Mouse (Mus musculus) neural tube, embryonic 15.5 days (tissue): ENCODE measurements around the gene T2. TPM values are rescaled to one million over a fixed set of nuclear protein-coding genes. Genes with fewer than 3 reads are reported as not detected.

Experiments used
- ATAC-seq: fragments of 200-750 bp; cut with Nextera tagmentation; 2 replicates; pipeline ENCODE4 v1.8.0; 2017; ENCODE audit warnings: mild to moderate bottlenecking, moderate TSS enrichment, moderate library complexity; ENCODE audit not compliant: low FRiP score
- H3K27ac ChIP-seq: fragments of 300-500 bp; sonication (generic); replicated peaks from 2 replicates; pipeline ENCODE4 v1.5.1; 2015; ENCODE audit warnings: mild to moderate bottlenecking, inconsistent platforms
- H3K27me3 ChIP-seq: fragments of 300-500 bp; sonication (generic); replicated peaks from 2 replicates; pipeline ENCODE4 v1.6.1; 2015; ENCODE audit warnings: inconsistent platforms
- H3K36me3 ChIP-seq: fragments of 300-500 bp; sonication (generic); 2 replicates; pipeline ENCODE4 v1.6.1; 2015; ENCODE audit warnings: inconsistent platforms
- H3K4me1 ChIP-seq: fragments of 300-500 bp; sonication (generic); 2 replicates; pipeline ENCODE4 v1.6.1; 2015; ENCODE audit warnings: inconsistent platforms
- H3K4me2 ChIP-seq: fragments of 300-500 bp; sonication (generic); 2 replicates; pipeline ENCODE4 v1.6.1; 2015; ENCODE audit warnings: inconsistent platforms, mild to moderate bottlenecking, moderate library complexity
- H3K4me3 ChIP-seq: fragments of 300-500 bp; sonication (generic); replicated peaks from 2 replicates; pipeline ENCODE4 v1.5.1; 2015; ENCODE audit warnings: mild to moderate bottlenecking, inconsistent platforms
- H3K9ac ChIP-seq: fragments of 300-500 bp; sonication (generic); replicated peaks from 2 replicates; pipeline ENCODE4 v1.6.1; 2015; ENCODE audit warnings: mild to moderate bottlenecking, inconsistent platforms
- H3K9me3 ChIP-seq: fragments of 300-500 bp; sonication (generic); replicated peaks from 2 replicates; pipeline ENCODE4 v1.6.1; 2016; ENCODE audit warnings: inconsistent platforms
- WGBS: fragments of 180-500 bp; shearing (Covaris S2); methylation state at CpG from one replicate; pipeline ENCODE4 v1.1.7; 2015; ENCODE audit warnings: mixed read lengths; 5-methylcytosine and 5-hydroxymethylcytosine counted together
- polyA plus RNA-seq: library from polyadenylated mRNA; unstranded; fragments of >200 nt; fragmentation: Nextera tagmentation; extraction: Ambion mirVana; gene quantifications from 2 replicates; pipeline ENCODE4 v1.2.1, GENCODE M21; 2015

Gene T2
- polyA plus RNA-seq, 1 experiment from 2014 or later = 0.79 TPM

- ATAC-seq = peak; percentile 35
- peaks cover 51% of the 10 kb centered on the region for H3K4me1 ChIP-seq
- 5% methylated on average over 46 of the region's 46 CpGs for WGBS
- peak overlapping the region; percentile 75 for H3K4me3 ChIP-seq
- H3K4me2 ChIP-seq = peak overlapping the region; percentile 93
- H3K27ac ChIP-seq = peak overlapping the region; percentile 90
- peak overlapping the region; percentile 86 for H3K9ac ChIP-seq
- H3K9me3 ChIP-seq = no peaks in the 10 kb centered on the region
- H3K36me3 ChIP-seq = no peaks in the 10 kb centered on the region
- no peaks in the 10 kb centered on the region for H3K27me3 ChIP-seq
Measured at GRCm38 (mm10) chr17:8341360-8341963, 14.3 kb upstream of the T2 start.

- H3K27me3 ChIP-seq = no peaks in the 10 kb centered on the region
- peak overlapping the region; percentile 75 for H3K4me3 ChIP-seq
- peak overlapping the region; percentile 31; the same call in 1 of the 2 replicates for H3K9ac ChIP-seq
- H3K9me3 ChIP-seq = no peaks in the 10 kb centered on the region
- no peak overlapping the region for H3K27ac ChIP-seq
- peaks cover 51% of the 10 kb centered on the region for H3K4me1 ChIP-seq
- peak overlapping the region; percentile 93 for H3K4me2 ChIP-seq
- no peak for ATAC-seq
- WGBS = 60% methylated on average over 5 of the region's 5 CpGs
- no peaks in the 10 kb centered on the region for H3K36me3 ChIP-seq
Measured at GRCm38 (mm10) chr17:8342706-8343105, 13.1 kb upstream of the T2 start.

GRCm38 (mm10) chr17:8343416-8343815, 12.4 kb upstream of the T2 start:
- no peak overlapping the region for H3K27ac ChIP-seq
- H3K27me3 ChIP-seq = no peaks in the 10 kb centered on the region
- 74% methylated on average over 6 of the region's 6 CpGs for WGBS
- H3K4me2 ChIP-seq = peak overlapping the region; percentile 93
- no peak overlapping the region for H3K4me3 ChIP-seq
- no peaks in the 10 kb centered on the region for H3K9me3 ChIP-seq
- H3K36me3 ChIP-seq = no peaks in the 10 kb centered on the region
- H3K4me1 ChIP-seq = peaks cover 51% of the 10 kb centered on the region
- no peak for ATAC-seq
- no peak overlapping the region for H3K9ac ChIP-seq

- Histone ChIP-seq H3K27me3 (no peaks in the 10 kb centered on the region), H3K4me1 (peaks cover 15% of the 10 kb centered on the region), H3K9ac (no peak overlapping the region), H3K36me3 (no peaks in the 10 kb centered on the region), H3K27ac (no peak overlapping the region), H3K4me2 (no peak overlapping the region), H3K4me3 (no peak overlapping the region), H3K9me3 (no peaks in the 10 kb centered on the region)
- 65% methylated on average over 5 of the region's 5 CpGs for WGBS
- no peak for ATAC-seq
Measured at GRCm38 (mm10) chr17:8347765-8348285, 8.0 kb upstream of the T2 start.

- 88% methylated on average over 4 of the region's 4 CpGs for WGBS
- H3K4me3 ChIP-seq = no peak overlapping the region
- ATAC-seq = no peak
- H3K9ac ChIP-seq = no peak overlapping the region
- H3K27me3 ChIP-seq = no peaks in the 10 kb centered on the region
- H3K27ac ChIP-seq = no peak overlapping the region
- H3K9me3 ChIP-seq = no peaks in the 10 kb centered on the region
- H3K4me1 ChIP-seq = peaks cover 6% of the 10 kb centered on the region
- no peak overlapping the region for H3K4me2 ChIP-seq
- no peaks in the 10 kb centered on the region for H3K36me3 ChIP-seq
Measured at GRCm38 (mm10) chr17:8348941-8349340, 6.9 kb upstream of the T2 start.

- Histone ChIP-seq H3K4me3 (no peak overlapping the region), H3K4me2 (no peak overlapping the region), H3K9me3 (no peaks in the 10 kb centered on the region), H3K4me1 (no peaks in the 10 kb centered on the region), H3K27me3 (no peaks in the 10 kb centered on the region), H3K36me3 (no peaks in the 10 kb centered on the region), H3K27ac (no peak overlapping the region), H3K9ac (no peak overlapping the region)
- no peak for ATAC-seq
- WGBS = 24% methylated on average over 7 of the region's 7 CpGs
Measured at GRCm38 (mm10) chr17:8351088-8351487, 4.7 kb upstream of the T2 start.

- Histone ChIP-seq H3K9ac (no peak overlapping the region), H3K4me2 (no peak overlapping the region), H3K27ac (no peak overlapping the region), H3K27me3 (no peaks in the 10 kb centered on the region), H3K36me3 (no peaks in the 10 kb centered on the region), H3K4me3 (no peak overlapping the region), H3K9me3 (no peaks in the 10 kb centered on the region), H3K4me1 (peaks cover 11% of the 10 kb centered on the region)
- 93% methylated on average over 6 of the region's 6 CpGs for WGBS
- no peak for ATAC-seq
Measured at GRCm38 (mm10) chr17:8357498-8357897, 1.7 kb downstream of the T2 start.

GRCm38 (mm10) chr17:8360876-8361275, 5.1 kb downstream of the T2 start:
- Histone ChIP-seq H3K27me3 (no peaks in the 10 kb centered on the region), H3K36me3 (no peaks in the 10 kb centered on the region), H3K9ac (no peak overlapping the region), H3K4me2 (no peak overlapping the region), H3K4me3 (no peak overlapping the region), H3K9me3 (no peaks in the 10 kb centered on the region), H3K27ac (0 out of 2 replicates have a peak overlapping the region, but pooled peaks have one; percentile 19), H3K4me1 (peaks cover 11% of the 10 kb centered on the region)
- no peak for ATAC-seq
- WGBS = 86% methylated on average over 5 of the region's 5 CpGs

- Histone ChIP-seq H3K36me3 (no peaks in the 10 kb centered on the region), H3K4me1 (peaks cover 16% of the 10 kb centered on the region), H3K27ac (peak overlapping the region; percentile 19; the same call in 1 of the 2 replicates), H3K4me3 (no peak overlapping the region), H3K9ac (no peak overlapping the region), H3K9me3 (no peaks in the 10 kb centered on the region), H3K27me3 (no peaks in the 10 kb centered on the region), H3K4me2 (no peak overlapping the region)
- ATAC-seq = no peak
- WGBS = 55% methylated on average over 10 of the region's 10 CpGs
Measured at GRCm38 (mm10) chr17:8361281-8362103, 5.7 kb downstream of the T2 start.

GRCm38 (mm10) chr17:8367514-8368480, 12.0 kb downstream of the T2 start:
- H3K27ac ChIP-seq = peak overlapping the region; percentile 98
- H3K4me1 ChIP-seq = peaks cover 60% of the 10 kb centered on the region
- H3K36me3 ChIP-seq = no peaks in the 10 kb centered on the region
- no peaks in the 10 kb centered on the region for H3K9me3 ChIP-seq
- 4% methylated on average over 20 of the region's 20 CpGs for WGBS
- H3K4me3 ChIP-seq = no peak overlapping the region
- H3K27me3 ChIP-seq = no peaks in the 10 kb centered on the region
- peak overlapping the region; percentile 41 for H3K4me2 ChIP-seq
- H3K9ac ChIP-seq = peak overlapping the region; percentile 45
- ATAC-seq = peak; percentile 56

- 8% methylated on average over 8 of the region's 8 CpGs for WGBS
- Histone ChIP-seq H3K4me3 (0 out of 2 replicates have a peak overlapping the region, but pooled peaks have one; percentile 6), H3K4me2 (peak overlapping the region; percentile 41), H3K27me3 (no peaks in the 10 kb centered on the region), H3K4me1 (peaks cover 67% of the 10 kb centered on the region), H3K9me3 (no peaks in the 10 kb centered on the region), H3K9ac (peak overlapping the region; percentile 34), H3K36me3 (no peaks in the 10 kb centered on the region), H3K27ac (peak overlapping the region; percentile 98)
- ATAC-seq = peak; percentile 83
Measured at GRCm38 (mm10) chr17:8368570-8368969, 12.8 kb downstream of the T2 start.
